Mouse (Mus musculus) lung, embryonic 14.5 days (tissue): ENCODE results near the gene Ms4a6b. TPM values are rescaled to one million over a fixed set of nuclear protein-coding genes. Genes with fewer than 3 reads are reported as not detected.
"Not testable (repeated sequence)": the region's sequence is repeated elsewhere in the genome, so short reads cannot be mapped to it uniquely, and the experiment has no call there.

Source experiments
- ATAC-seq: fragments of 200-750 bp; cut with Nextera tagmentation; 2 replicates; pipeline ENCODE4 v1.8.0; 2017; ENCODE audit warnings: mild to moderate bottlenecking, moderate TSS enrichment, moderate library complexity; ENCODE audit not compliant: insufficient read depth
- DNase-seq: peaks from one replicate; pipeline ENCODE4 v3.0.0-alpha.2; 2015
- H3K27ac ChIP-seq: fragments of 300-500 bp; sonication (generic); 2 replicates; pipeline ENCODE4 v1.5.1; 2014; ENCODE audit warnings: low read depth, mild to moderate bottlenecking, moderate library complexity
- H3K27me3 ChIP-seq: fragments of 300-500 bp; sonication (generic); 2 replicates; pipeline ENCODE4 v1.6.1; 2014; ENCODE audit warnings: low read length, control low read depth; ENCODE audit not compliant: insufficient read depth
- H3K36me3 ChIP-seq: fragments of 300-500 bp; sonication (generic); 2 replicates; pipeline ENCODE4 v1.6.1; 2014; ENCODE audit warnings: control low read depth; ENCODE audit not compliant: insufficient read depth
- H3K4me1 ChIP-seq: fragments of 300-500 bp; sonication (generic); 2 replicates; pipeline ENCODE4 v1.6.1; 2014; ENCODE audit warnings: antibody characterized with exemption, control low read depth; ENCODE audit not compliant: insufficient read depth
- H3K4me2 ChIP-seq: fragments of 300-500 bp; sonication (generic); 2 replicates; pipeline ENCODE4 v1.6.1; 2014; ENCODE audit warnings: mild to moderate bottlenecking
- H3K4me3 ChIP-seq: fragments of 300-500 bp; sonication (generic); 2 replicates; pipeline ENCODE4 v1.5.1; 2014; ENCODE audit warnings: low read depth, low read length
- H3K9ac ChIP-seq: fragments of 300-500 bp; sonication (generic); 2 replicates; pipeline ENCODE4 v1.6.1; 2014
- H3K9me3 ChIP-seq: fragments of 300-500 bp; sonication (generic); 2 replicates; pipeline ENCODE4 v1.6.1; 2016; ENCODE audit warnings: low read depth, low read length, control low read depth
- CTCF ChIP-seq: IDR thresholded peaks from 2 replicates; pipeline ENCODE4 v1.5.1; 2016; ENCODE audit warnings: antibody characterized with exemption, low read depth
- WGBS: fragments of 180-500 bp; shearing (Covaris S2); extraction: QIAGEN DNeasy Blood & Tissue Kit; methylation state at CpG from one replicate; pipeline ENCODE4 v1.1.7; 2014; 5-methylcytosine and 5-hydroxymethylcytosine counted together
- polyA plus RNA-seq: library from polyadenylated mRNA; unstranded; fragments of >200 nt; fragmentation: Nextera tagmentation; extraction: Ambion mirVana; gene quantifications from 2 replicates; pipeline ENCODE4 v1.2.1, GENCODE M21; 2014

Ms4a6b gene
- polyA plus RNA-seq, 1 experiment from 2014 or later: 5.2 TPM

DNA sequence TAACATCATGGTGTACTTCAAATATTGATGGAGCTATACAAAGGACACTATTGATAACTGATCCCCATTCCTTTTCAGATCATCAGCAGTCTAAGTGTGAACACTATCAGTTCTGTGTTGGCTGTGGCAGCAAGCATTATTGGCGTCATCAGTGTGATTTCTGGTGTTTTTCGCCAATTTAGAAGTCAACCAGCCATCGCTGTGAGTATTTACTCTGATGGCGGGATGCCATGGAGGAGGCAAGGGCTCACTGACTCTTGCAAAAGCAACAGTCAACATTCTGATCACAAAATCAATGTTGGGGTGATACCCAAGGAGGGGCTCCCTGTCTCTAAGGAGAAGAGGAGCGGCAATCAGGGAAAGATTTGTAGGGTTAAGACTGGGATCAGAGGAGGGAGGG lies 38.4 kb downstream of the Ms4a6b start:
- Histone ChIP-seq H3K27me3 (no peaks in the 10 kb centered on the region), H3K4me3 (no peak overlapping the region), H3K4me2 (no peak overlapping the region), H3K27ac (no peak overlapping the region), H3K9ac (no peak overlapping the region), H3K4me1 (no peaks in the 10 kb centered on the region), H3K9me3 (no peaks in the 10 kb centered on the region), H3K36me3 (no peaks in the 10 kb centered on the region)
- no peak for TF ChIP-seq CTCF
- 82% methylated on average over 5 of the region's 5 CpGs for WGBS
- DNase-seq (no peak), ATAC-seq (no peak)

DNA sequence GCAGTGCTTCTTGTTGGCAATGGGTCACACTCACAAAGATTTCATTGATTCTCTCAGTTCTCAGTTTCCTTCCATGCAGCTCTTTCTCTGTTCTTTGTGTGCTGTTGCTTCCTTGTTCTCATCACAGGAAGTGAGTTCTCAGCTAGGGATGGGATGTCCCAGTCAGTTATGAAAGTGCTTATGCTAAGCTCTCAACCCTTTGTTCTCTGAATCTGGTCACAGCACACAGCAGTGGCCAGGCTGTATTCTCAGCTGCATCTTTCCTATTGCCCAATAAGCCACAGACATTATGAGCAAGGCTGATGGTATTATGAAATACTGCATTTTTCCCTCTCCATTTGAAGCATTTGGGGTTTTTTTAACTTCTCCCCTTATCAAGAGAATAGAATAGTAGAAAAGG lies 43.2 kb downstream of the Ms4a6b start:
- DNase-seq, H3K9ac ChIP-seq, H3K4me1 ChIP-seq, H3K36me3 ChIP-seq, H3K4me2 ChIP-seq, H3K4me3 ChIP-seq, H3K9me3 ChIP-seq, ATAC-seq, H3K27ac ChIP-seq, H3K27me3 ChIP-seq: not testable (repeated sequence)

DNA sequence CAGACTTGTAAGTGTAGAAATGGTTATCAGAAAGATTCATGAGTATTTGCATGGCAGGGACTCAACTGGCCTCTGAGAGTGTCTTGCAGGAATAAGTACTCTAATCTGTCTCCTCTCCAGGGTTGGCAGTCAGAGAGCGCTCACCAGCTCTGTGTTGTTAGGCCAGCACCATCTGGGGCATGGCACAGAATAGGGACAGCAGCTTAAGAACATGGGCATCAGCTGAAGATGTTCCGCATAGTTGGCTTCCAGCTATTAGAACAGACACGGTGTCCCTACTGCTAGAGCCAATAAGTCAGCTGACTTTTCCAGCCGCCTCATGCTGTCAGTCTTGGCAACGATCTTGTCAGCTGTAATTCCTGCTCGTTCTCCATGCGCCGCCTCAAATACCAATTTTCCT lies 58.7 kb downstream of the Ms4a6b start:
- Histone ChIP-seq H3K4me1 (no peaks in the 10 kb centered on the region), H3K9ac (no peak overlapping the region), H3K9me3 (no peaks in the 10 kb centered on the region), H3K27me3 (no peaks in the 10 kb centered on the region), H3K36me3 (no peaks in the 10 kb centered on the region), H3K4me3 (no peak overlapping the region), H3K4me2 (no peak overlapping the region), H3K27ac (no peak overlapping the region)
- TF ChIP-seq CTCF: no peak
- WGBS: 82% methylated on average over 8 of the region's 8 CpGs
- DNase-seq (no peak), ATAC-seq (no peak)

Other genes with a start within 250 kb of the Ms4a6b start
- not detected in 2 replicates for gene Ms4a5, start 232.6 kb upstream of the Ms4a6b start, polyA plus RNA-seq
- gene Ms4a14, start 202.1 kb upstream of the Ms4a6b start, polyA plus RNA-seq: 0.05 TPM in 1 of 2 replicates, not detected in the other
- 3.0 and 5.0 TPM in 2 replicates for gene Ms4a7, start 180.4 kb upstream of the Ms4a6b start, polyA plus RNA-seq
- gene Ms4a4a, start 141.0 kb upstream of the Ms4a6b start, polyA plus RNA-seq: 3.5 and 5.1 TPM in 2 replicates
- gene Ms4a4c, start 111.7 kb upstream of the Ms4a6b start, polyA plus RNA-seq: 0.63 and 1.5 TPM in 2 replicates
- gene Ms4a4b, start 73.0 kb upstream of the Ms4a6b start, polyA plus RNA-seq: 0.18 TPM in 1 of 2 replicates, not detected in the other
- 6.3 and 7.1 TPM in 2 replicates for gene Ms4a6c, start 47.1 kb upstream of the Ms4a6b start, polyA plus RNA-seq
- gene Gm8369, start 30.6 kb upstream of the Ms4a6b start, polyA plus RNA-seq: not detected in 2 replicates
- 1.1 and 2.1 TPM in 2 replicates for gene Ms4a4d, start 20.3 kb downstream of the Ms4a6b start, polyA plus RNA-seq
- gene Ms4a6d, start 88.3 kb downstream of the Ms4a6b start, polyA plus RNA-seq: 5.2 and 6.0 TPM in 2 replicates
- 0.12 TPM in 1 of 2 replicates, not detected in the other for gene Ms4a2, start 107.2 kb downstream of the Ms4a6b start, polyA plus RNA-seq
- not detected in 2 replicates for gene Ms4a3, start 124.3 kb downstream of the Ms4a6b start, polyA plus RNA-seq
- gene Oosp2, start 144.0 kb downstream of the Ms4a6b start, polyA plus RNA-seq: not detected in 2 replicates
- gene Oosp1, start 174.6 kb downstream of the Ms4a6b start, polyA plus RNA-seq: not detected in 2 replicates
- not detected in 2 replicates for gene Oosp3, start 180.5 kb downstream of the Ms4a6b start, polyA plus RNA-seq
- gene Gif, start 231.0 kb downstream of the Ms4a6b start, polyA plus RNA-seq: 0.28 and 0.46 TPM in 2 replicates